Comparison of ENCODE assay signal across 22 mouse cellular contexts in genomic region chr10:53752723-53753122, GRCm38 (mm10). TPM values are rescaled to one million over a fixed set of nuclear protein-coding genes. Genes with fewer than 3 reads are reported as not detected.
"Had no signal": no experiment of that assay in that cellular context is flagged by ENCODE, and none has a peak within 500 bp of the region (broad histone marks: within the 10 kb centered on the region; RNA-seq: fewer than 3 reads in every experiment).

No protein-coding gene starts in this region.

- H3K36me3 ChIP-seq: intestine, embryonic 15.5 days; liver, embryonic 13.5 days; midbrain, embryonic 13.5 days; neural tube, embryonic 13.5 days had no signal

- H3K4me1 ChIP-seq: intestine, embryonic 15.5 days; liver, embryonic 13.5 days had no signal

- ATAC-seq: intestine, embryonic 15.5 days; midbrain, embryonic 13.5 days; midbrain, embryonic 16.5 days had no signal

- DNase-seq: kidney, adult 11 months; kidney, adult 8-10 months; kidney, postnatal 25 days; layer of hippocampus, adult 9-11 months; layer of hippocampus, postnatal 36 days; liver, embryonic 13.5 days; lung, adult 2 months; right cerebral cortex, adult 18-20 months; right cerebral cortex, postnatal 14 days; right cerebral cortex, postnatal 4 days; thymus, adult 2 months; thymus, postnatal 14 days; thymus, postnatal 4 days had no signal

- H3K27me3 ChIP-seq: midbrain, embryonic 13.5 days; neural tube, embryonic 13.5 days had no signal

- H3K9me3 ChIP-seq: intestine, embryonic 15.5 days; midbrain, embryonic 13.5 days; neural tube, embryonic 13.5 days had no signal

- H3K4me3 ChIP-seq: intestine, embryonic 15.5 days; layer of hippocampus, adult 2 months; left cerebral cortex, adult 2 months; liver, embryonic 13.5 days; midbrain, embryonic 13.5 days; myocyte; neural tube, embryonic 13.5 days had no signal

- H3K9ac ChIP-seq: intestine, embryonic 15.5 days; liver, embryonic 13.5 days; midbrain, embryonic 13.5 days; neural tube, embryonic 13.5 days had no signal

- H3K4me2 ChIP-seq: intestine, embryonic 15.5 days; liver, embryonic 13.5 days; midbrain, embryonic 13.5 days; neural tube, embryonic 13.5 days had no signal

- H3K27ac ChIP-seq: intestine, embryonic 15.5 days; layer of hippocampus, adult 2 months; left cerebral cortex, adult 2 months; liver, embryonic 13.5 days; midbrain, embryonic 13.5 days; neural tube, embryonic 13.5 days; stomach, postnatal 0 days had no signal

RNA-seq across cellular contexts. Expression of gene Fam184a, which starts 1.8 kb away (rescaled TPM):
- total RNA-seq: neutrophil, adult 5-6 weeks had no signal
- polyA plus RNA-seq: myocyte had no signal
